Mouse (Mus musculus) cerebellum, postnatal 25 days (tissue): ENCODE measurements at regions not wholly inside any gene's neighbourhood (a gene's known extent, or its start where the extent isn't known, plus 50 kb on each side); places are given as distances from the start of the nearest gene placed in this dataset.
A peak's percentile ranks its signal among the peaks of the same experiment; 100 is the strongest.

Experiments used
- DNase-seq, 2 experiments: peaks; one replicate each; pipeline ENCODE4 v3.0.0; 2021; ENCODE audit warnings: mixed read lengths in 2 of 2

DNA sequence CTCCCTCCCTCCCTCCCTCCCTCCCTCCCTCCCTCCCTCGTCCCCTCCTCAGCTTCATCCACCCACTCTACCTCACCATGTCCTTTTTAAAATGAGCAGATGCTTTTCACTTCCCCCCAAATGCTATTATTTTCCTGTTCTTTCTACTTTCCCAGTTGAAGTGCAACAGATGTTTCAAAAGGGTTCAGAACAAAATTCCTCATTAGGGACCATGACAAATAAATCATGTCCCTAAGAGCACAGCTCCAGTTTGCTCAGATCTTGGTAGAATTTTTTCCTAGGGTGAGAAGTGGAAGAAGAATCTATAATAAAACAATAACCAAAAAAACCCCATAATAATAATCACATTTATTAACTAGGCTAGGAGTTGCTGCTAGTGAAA, 323.5 kb downstream of the Etaa1 start:
- no peak for DNase-seq

DNA sequence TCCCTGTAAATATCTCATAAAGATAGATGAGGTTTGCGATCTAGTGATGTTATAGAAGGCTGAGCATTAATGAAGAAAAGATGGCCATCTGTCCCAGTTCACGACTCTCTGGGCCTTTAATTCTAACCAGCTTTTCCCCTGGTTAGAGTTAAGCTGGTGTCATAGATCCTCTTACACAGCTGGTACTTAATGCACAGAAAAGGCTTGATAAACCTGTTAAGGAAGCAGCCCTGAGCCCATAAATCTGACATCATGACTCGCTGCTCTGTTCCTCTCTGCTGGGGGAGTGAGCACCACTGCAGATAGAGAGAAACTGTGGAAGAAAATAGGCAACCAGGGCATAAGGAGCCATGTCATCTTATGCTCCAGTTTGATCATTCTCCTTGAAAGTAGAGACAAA, 316.5 kb downstream of the Etaa1 start:
- DNase-seq, result no peak

DNA sequence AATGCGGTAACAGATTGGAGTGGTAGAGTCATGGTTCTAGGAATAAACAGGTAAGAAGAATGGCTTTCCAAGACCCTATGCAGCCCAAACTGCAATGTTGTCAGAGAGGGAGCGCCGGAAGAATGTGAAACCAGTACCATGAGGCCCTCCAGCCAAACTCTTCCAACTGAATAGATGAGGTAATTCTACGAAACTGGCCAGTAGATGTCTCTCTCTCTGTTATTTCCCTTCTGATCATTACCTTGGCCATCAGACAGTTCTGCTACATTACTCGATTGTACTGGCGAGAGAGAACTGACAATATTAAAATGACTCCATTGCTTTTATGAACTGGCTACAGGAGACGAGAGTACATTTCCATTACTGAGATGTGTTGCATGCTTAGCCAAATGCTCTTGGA, 313.8 kb downstream of the Etaa1 start:
- no peak for DNase-seq

DNA sequence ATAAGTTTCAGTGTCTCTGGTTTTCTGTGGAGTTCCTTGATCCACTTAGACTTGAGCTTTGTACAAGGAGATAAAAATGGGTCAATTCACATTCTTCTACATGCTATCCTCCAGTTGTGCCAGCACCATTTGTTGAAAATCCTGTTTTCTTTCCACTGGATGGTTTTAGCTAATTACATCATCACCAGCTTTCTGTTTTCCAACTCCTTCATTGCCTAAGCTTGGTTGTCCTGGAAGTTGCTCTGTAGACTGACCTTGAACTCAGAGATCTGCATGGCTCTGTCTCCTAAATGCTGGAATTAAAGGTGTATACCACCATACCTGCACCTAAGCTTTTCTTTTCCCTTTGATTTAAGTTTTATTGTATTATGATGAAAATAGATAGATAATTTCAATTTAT, 306.2 kb downstream of the Etaa1 start:
- no peak for DNase-seq

DNA sequence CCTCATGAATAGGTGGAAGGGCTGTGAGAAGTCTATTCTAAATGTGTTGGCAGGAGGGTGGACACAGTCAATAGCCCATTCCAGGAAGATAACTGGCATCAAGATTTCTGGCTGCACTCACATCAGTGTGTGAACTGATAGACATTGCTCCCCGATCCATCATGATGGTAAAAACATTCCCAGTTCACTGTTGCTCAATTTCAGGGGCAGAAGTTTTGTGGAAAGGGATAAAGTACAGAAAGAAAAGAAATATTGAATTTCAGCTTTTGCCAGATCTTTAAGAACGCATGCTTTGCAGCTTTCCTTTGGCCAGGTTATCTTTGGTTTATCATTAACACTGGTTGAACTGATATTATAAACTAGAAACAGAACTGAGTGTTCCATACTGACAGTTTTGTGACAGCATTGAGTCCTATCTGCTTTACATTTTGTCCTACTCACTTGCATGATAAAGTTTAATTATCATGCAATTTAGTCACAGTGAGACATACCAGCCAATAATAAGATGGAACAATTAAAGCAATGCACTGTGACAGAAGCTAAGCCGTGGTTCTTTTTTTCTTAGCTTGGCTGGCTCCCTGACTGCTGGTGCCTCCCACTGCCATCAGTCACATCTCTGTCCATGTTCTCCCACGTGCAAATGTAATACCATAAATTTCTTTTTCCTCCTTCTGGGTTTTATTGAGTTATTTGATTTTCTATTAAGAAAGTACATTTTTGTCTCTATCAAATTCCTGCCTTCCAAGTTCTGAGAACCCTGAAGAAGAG, 302.1 kb downstream of the Etaa1 start:
- DNase-seq, result no peak

DNA sequence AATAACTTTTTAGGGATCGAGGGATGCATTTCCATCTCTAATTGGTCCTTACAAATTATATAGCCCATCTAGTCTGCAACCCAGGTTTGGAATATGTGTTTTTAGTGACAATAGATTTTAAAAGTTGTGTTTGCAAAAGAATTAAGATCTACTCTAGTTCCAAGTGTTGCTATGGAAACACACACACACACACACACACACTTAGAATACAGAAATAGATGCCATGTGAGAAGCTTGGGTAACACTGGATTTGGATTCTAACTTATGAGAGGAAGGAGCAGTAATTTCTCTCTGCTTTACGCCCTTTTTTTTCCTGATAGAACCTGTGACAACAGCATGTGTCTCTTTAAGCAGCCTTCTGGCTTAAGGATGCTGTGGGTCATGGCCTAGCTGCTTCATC, 297.8 kb downstream of the Etaa1 start:
- DNase-seq, result no peak

- DNase-seq, result no peak
Observed at GRCm38 (mm10) chr11:17657720-17658119, 296.0 kb downstream of the Etaa1 start.

GRCm38 (mm10) chr11:17658289-17658688, 295.4 kb downstream of the Etaa1 start:
- no peak for DNase-seq

- DNase-seq, result no peak
Observed at GRCm38 (mm10) chr11:17658717-17659116, 295.0 kb downstream of the Etaa1 start.

DNA sequence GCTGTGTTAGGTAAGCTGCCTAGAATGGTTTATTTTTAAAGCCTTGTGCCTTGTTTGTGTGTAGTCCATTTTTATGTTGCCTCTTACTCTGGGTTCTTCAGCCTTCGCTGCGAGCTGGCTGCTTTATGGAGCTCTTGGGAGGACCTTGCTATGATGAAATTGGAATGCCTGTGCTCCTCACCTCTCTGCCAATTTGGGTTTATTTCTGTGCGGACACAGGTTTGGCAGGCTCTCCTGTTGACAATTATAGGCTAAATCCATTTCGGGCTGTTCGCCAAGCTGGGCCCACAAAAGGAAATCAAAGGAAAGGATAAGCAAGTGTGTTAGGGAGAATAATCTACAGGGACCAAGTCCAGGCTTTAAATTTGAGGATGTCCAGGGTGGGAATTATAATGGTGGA, 289.8 kb downstream of the Etaa1 start:
- DNase-seq, result peak; percentile 72 to 86

- no peak for DNase-seq
Observed at GRCm38 (mm10) chr11:17665624-17666552, 287.8 kb downstream of the Etaa1 start.

GRCm38 (mm10) chr11:17680998-17681397, 272.7 kb downstream of the Etaa1 start:
- no peak for DNase-seq

DNA sequence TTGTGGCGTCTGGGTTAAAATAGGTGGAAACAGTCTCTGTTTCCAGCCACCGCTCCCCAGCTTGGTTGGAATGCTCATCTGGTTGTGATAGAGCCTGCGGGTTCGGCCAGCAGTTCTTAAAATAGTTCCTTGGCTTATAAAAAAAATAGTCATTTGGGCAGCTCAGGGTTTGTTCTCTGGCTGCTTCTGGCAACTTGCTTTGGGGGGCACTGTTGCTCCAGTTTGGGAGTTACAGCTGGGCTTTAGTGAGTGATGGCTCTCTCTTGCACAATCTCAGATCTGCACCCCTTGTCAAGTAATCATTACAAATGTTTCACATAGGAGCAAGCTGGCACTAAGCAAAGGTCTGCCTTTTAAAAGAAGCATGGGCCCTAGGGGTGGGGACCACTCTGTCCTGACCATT, 268.0 kb downstream of the Etaa1 start:
- DNase-seq, result peak; percentile 72 to 80

GRCm38 (mm10) chr11:17686806-17687205, 266.9 kb downstream of the Etaa1 start:
- DNase-seq, result no peak

GRCm38 (mm10) chr11:17694145-17694544, 259.5 kb downstream of the Etaa1 start:
- DNase-seq, result peak; percentile 42 to 61

DNA sequence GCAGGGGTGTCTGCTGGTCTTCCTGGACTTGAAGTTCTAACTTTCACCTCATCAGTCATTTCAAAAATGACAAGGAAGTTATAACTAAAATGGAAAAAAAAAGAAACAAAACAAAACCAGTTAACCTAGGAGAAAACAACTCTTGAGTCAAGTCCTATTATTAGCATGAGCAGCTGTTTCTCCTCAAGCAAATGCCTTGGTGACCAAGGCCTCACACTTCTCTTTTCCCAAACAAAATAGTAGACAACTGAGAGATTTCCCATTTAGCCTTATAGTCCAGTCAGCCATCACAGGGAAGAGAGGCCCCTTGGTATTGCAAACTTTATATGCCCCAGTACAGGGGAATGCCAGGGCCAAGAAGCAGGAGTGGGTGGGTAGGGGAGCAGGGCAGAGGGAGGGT, 244.9 kb downstream of the Etaa1 start:
- DNase-seq, result no peak

GRCm38 (mm10) chr11:17722051-17722450, 231.6 kb downstream of the Etaa1 start:
- DNase-seq, result no peak

GRCm38 (mm10) chr11:17727258-17728034, 226.2 kb downstream of the Etaa1 start:
- peak in 1 of 2 experiments; percentile 26 for DNase-seq

DNA sequence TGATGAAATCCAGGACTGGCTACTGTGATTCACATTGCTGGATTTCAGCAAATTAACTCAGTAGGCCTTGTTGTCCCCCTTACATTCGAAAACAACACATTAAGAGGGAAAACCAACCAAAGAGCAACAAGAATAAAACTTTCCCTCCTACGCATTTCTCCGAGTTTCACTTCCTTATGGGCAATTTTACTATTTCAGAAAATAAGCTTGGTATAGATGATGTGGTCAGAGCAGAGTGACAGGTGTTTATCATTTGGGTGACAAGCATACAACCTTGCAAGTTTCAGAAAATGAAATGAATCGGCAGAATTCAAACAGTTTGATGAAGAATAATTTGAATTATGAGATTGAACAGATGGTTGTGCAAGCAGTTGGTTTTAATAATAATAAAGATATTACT, 220.6 kb downstream of the Etaa1 start:
- DNase-seq, result no peak

DNA sequence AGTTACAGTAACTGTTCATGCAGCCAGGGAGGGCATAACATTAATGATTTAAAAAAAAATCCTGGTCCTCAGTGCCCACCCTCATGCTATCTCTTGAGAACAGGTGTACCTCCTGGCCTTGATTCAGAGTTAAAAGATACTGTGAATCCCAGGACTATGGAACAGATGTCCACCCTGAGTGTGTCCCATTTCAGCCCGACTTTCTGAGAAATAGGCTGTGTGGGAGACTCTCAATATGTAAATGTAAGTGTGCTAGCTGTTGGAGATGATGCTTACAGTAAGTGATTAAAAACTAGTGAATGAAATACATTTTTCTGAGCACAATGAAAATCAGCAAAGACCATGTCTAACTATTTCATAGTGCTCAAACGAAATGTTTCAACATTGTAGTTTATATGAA, 219.2 kb downstream of the Etaa1 start:
- DNase-seq, result peak in 1 of 2 experiments; percentile 10

GRCm38 (mm10) chr11:17738879-17739278, 214.8 kb downstream of the Etaa1 start:
- peak; percentile 89 to 90 for DNase-seq

- DNase-seq, result no peak
Observed at GRCm38 (mm10) chr11:17743821-17744220, 209.9 kb downstream of the Etaa1 start.

DNA sequence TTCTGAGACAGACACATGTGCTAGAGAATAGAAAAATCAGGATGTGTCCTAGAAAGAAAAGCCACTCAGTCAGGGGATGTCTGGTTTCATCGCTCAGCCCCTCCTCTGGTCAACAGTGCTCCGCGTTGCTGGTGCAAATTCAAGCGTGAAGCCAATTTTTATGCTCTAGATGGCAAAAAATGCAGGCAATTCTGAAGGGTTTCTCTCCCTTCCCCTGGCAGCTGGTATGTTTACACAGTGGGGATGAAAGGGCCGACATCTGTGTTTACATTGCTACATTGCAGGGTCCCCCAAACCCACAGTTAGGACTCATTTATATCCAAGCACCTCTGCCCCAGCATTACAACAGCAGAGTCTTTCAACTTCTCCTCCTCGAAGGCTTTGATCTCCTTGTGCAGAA, 203.3 kb downstream of the Etaa1 start:
- no peak for DNase-seq
